Mouse (Mus musculus): ENCODE results near the gene Fcho1. TPM values are rescaled to one million over a fixed set of nuclear protein-coding genes. Genes with fewer than 3 reads are reported as not detected.
"Not testable (repeated sequence)": the region's sequence is repeated elsewhere in the genome, so short reads cannot be mapped to it uniquely, and the experiment has no call there.

Fcho1 gene
- polyA plus RNA-seq, 1 experiment from 2014 or later, result 1.6 TPM

- H3K27ac ChIP-seq (ENCODE audit: poor library complexity, severe bottlenecking), result no peak overlapping the region
- H3K4me1 ChIP-seq (replicated peaks), result peaks cover 7% of the 10 kb centered on the region
- no peaks in the 10 kb centered on the region for H3K9me3 ChIP-seq (replicated peaks)
- H3K36me3 ChIP-seq, result no peaks in the 10 kb centered on the region
- H3K27me3 ChIP-seq (replicated peaks), result peaks cover 13% of the 10 kb centered on the region
- peak overlapping the region; percentile 11; the same call in 1 of the 2 replicates for H3K4me3 ChIP-seq
- H3K9ac ChIP-seq, result no peak overlapping the region
- 0 out of 2 replicates have a peak, but pooled peaks have one; percentile 13 for ATAC-seq (ENCODE audit: insufficient number of reproducible peaks, low FRiP score)
- peak overlapping the region; percentile 53 for H3K4me2 ChIP-seq
- WGBS, result 32% methylated on average over 3 of the region's 3 CpGs
These were observed 15.7 kb upstream of the Fcho1 start for GRCm38 (mm10) chr8:71741226-71741625.

- H3K9me3 ChIP-seq (replicated peaks); H3K4me2 ChIP-seq; ATAC-seq (ENCODE audit: insufficient number of reproducible peaks, low FRiP score); H3K36me3 ChIP-seq; H3K4me1 ChIP-seq (replicated peaks); H3K27ac ChIP-seq (ENCODE audit: poor library complexity, severe bottlenecking); H3K9ac ChIP-seq; H3K4me3 ChIP-seq: not testable (repeated sequence)
- H3K27me3 ChIP-seq (replicated peaks), result peaks cover 13% of the 10 kb centered on the region
These were observed 12.8 kb upstream of the Fcho1 start for GRCm38 (mm10) chr8:71738316-71738715.

- ATAC-seq (ENCODE audit: insufficient number of reproducible peaks, low FRiP score), result no peak
- Histone ChIP-seq H3K36me3 (no peaks in the 10 kb centered on the region), H3K4me2 (no peak overlapping the region), H3K9ac (no peak overlapping the region), H3K27me3 (replicated peaks) (peaks cover 34% of the 10 kb centered on the region), H3K4me1 (replicated peaks) (peaks cover 16% of the 10 kb centered on the region), H3K27ac (ENCODE audit: poor library complexity, severe bottlenecking) (no peak overlapping the region), H3K9me3 (replicated peaks) (no peaks in the 10 kb centered on the region), H3K4me3 (no peak overlapping the region)
- WGBS, result 42% methylated on average over 3 of the region's 3 CpGs
These were observed 6.2 kb upstream of the Fcho1 start for GRCm38 (mm10) chr8:71731652-71732230.

GRCm38 (mm10) chr8:71728826-71729620 lies 3.5 kb upstream of the Fcho1 start:
- ATAC-seq (ENCODE audit: insufficient number of reproducible peaks, low FRiP score), result no peak
- Histone ChIP-seq H3K4me2 (peak overlapping the region; percentile 72), H3K9ac (0 out of 2 replicates have a peak overlapping the region, but pooled peaks have one; percentile 57), H3K9me3 (replicated peaks) (no peaks in the 10 kb centered on the region), H3K27ac (ENCODE audit: poor library complexity, severe bottlenecking) (no peak overlapping the region), H3K27me3 (replicated peaks) (peaks cover 61% of the 10 kb centered on the region), H3K4me3 (peak overlapping the region; percentile 34), H3K4me1 (replicated peaks) (peaks cover 24% of the 10 kb centered on the region), H3K36me3 (no peaks in the 10 kb centered on the region)
- 14% methylated on average over 14 of the region's 16 CpGs for WGBS

- Histone ChIP-seq H3K4me1 (replicated peaks) (peaks cover 24% of the 10 kb centered on the region), H3K4me3 (peak overlapping the region; percentile 34), H3K27me3 (replicated peaks) (peaks cover 67% of the 10 kb centered on the region), H3K27ac (ENCODE audit: poor library complexity, severe bottlenecking) (no peak overlapping the region), H3K4me2 (peak overlapping the region; percentile 72), H3K9me3 (replicated peaks) (no peaks in the 10 kb centered on the region), H3K9ac (0 out of 2 replicates have a peak overlapping the region, but pooled peaks have one; percentile 57), H3K36me3 (no peaks in the 10 kb centered on the region)
- 5% methylated on average over 20 of the region's 21 CpGs for WGBS
- no peak for ATAC-seq (ENCODE audit: insufficient number of reproducible peaks, low FRiP score)
These were observed 2.8 kb upstream of the Fcho1 start for GRCm38 (mm10) chr8:71728240-71728785.

- no peak overlapping the region for H3K27ac ChIP-seq (ENCODE audit: poor library complexity, severe bottlenecking)
- peaks cover 95% of the 10 kb centered on the region for H3K27me3 ChIP-seq (replicated peaks)
- WGBS, result 63% methylated on average over 4 of the region's 4 CpGs
- peaks cover 23% of the 10 kb centered on the region for H3K4me1 ChIP-seq (replicated peaks)
- no peaks in the 10 kb centered on the region for H3K36me3 ChIP-seq
- H3K4me2 ChIP-seq, result no peak overlapping the region
- no peak for ATAC-seq (ENCODE audit: insufficient number of reproducible peaks, low FRiP score)
- no peak overlapping the region for H3K4me3 ChIP-seq
- no peaks in the 10 kb centered on the region for H3K9me3 ChIP-seq (replicated peaks)
- no peak overlapping the region for H3K9ac ChIP-seq
These were observed 1.1 kb downstream of the Fcho1 start for GRCm38 (mm10) chr8:71724389-71724788.

GRCm38 (mm10) chr8:71723047-71723551 lies 2.4 kb downstream of the Fcho1 start:
- peaks cover 10% of the 10 kb centered on the region for H3K4me1 ChIP-seq (replicated peaks)
- ATAC-seq (ENCODE audit: insufficient number of reproducible peaks, low FRiP score), result no peak
- WGBS, result 52% methylated on average over 14 of the region's 14 CpGs
- H3K4me2 ChIP-seq, result no peak overlapping the region
- H3K27ac ChIP-seq (ENCODE audit: poor library complexity, severe bottlenecking), result no peak overlapping the region
- H3K36me3 ChIP-seq, result no peaks in the 10 kb centered on the region
- H3K27me3 ChIP-seq (replicated peaks), result peaks cover 98% of the 10 kb centered on the region
- H3K4me3 ChIP-seq, result no peak overlapping the region
- no peak overlapping the region for H3K9ac ChIP-seq
- H3K9me3 ChIP-seq (replicated peaks), result no peaks in the 10 kb centered on the region

- no peak for ATAC-seq (ENCODE audit: insufficient number of reproducible peaks, low FRiP score)
- Histone ChIP-seq H3K27ac (ENCODE audit: poor library complexity, severe bottlenecking) (no peak overlapping the region), H3K27me3 (replicated peaks) (peaks cover 83% of the 10 kb centered on the region), H3K36me3 (no peaks in the 10 kb centered on the region), H3K9me3 (replicated peaks) (no peaks in the 10 kb centered on the region), H3K4me1 (replicated peaks) (peaks cover 1% of the 10 kb centered on the region), H3K4me2 (no peak overlapping the region), H3K4me3 (no peak overlapping the region), H3K9ac (no peak overlapping the region)
- 40% methylated on average over 7 of the region's 7 CpGs for WGBS
These were observed 5.5 kb downstream of the Fcho1 start for GRCm38 (mm10) chr8:71719928-71720457.

GRCm38 (mm10) chr8:71719218-71719617 lies 6.3 kb downstream of the Fcho1 start:
- Histone ChIP-seq H3K9ac (no peak overlapping the region), H3K4me2 (no peak overlapping the region), H3K4me3 (no peak overlapping the region), H3K27me3 (replicated peaks) (peaks cover 82% of the 10 kb centered on the region), H3K4me1 (replicated peaks) (no peaks in the 10 kb centered on the region), H3K36me3 (no peaks in the 10 kb centered on the region), H3K9me3 (replicated peaks) (no peaks in the 10 kb centered on the region), H3K27ac (ENCODE audit: poor library complexity, severe bottlenecking) (no peak overlapping the region)
- ATAC-seq (ENCODE audit: insufficient number of reproducible peaks, low FRiP score), result no peak
- 49% methylated on average over 4 of the region's 4 CpGs for WGBS

GRCm38 (mm10) chr8:71718252-71718651 lies 7.3 kb downstream of the Fcho1 start:
- no peaks in the 10 kb centered on the region for H3K4me1 ChIP-seq (replicated peaks)
- ATAC-seq (ENCODE audit: insufficient number of reproducible peaks, low FRiP score), result no peak
- H3K4me3 ChIP-seq, result no peak overlapping the region
- peaks cover 79% of the 10 kb centered on the region for H3K27me3 ChIP-seq (replicated peaks)
- no peak overlapping the region for H3K4me2 ChIP-seq
- no peak overlapping the region for H3K9ac ChIP-seq
- no peaks in the 10 kb centered on the region for H3K9me3 ChIP-seq (replicated peaks)
- no peaks in the 10 kb centered on the region for H3K36me3 ChIP-seq
- 31% methylated on average over 3 of the region's 3 CpGs for WGBS
- no peak overlapping the region for H3K27ac ChIP-seq (ENCODE audit: poor library complexity, severe bottlenecking)

GRCm38 (mm10) chr8:71717096-71717495 lies 8.4 kb downstream of the Fcho1 start:
- Histone ChIP-seq H3K27me3 (replicated peaks) (peaks cover 77% of the 10 kb centered on the region), H3K36me3 (no peaks in the 10 kb centered on the region), H3K4me1 (replicated peaks) (no peaks in the 10 kb centered on the region), H3K4me3 (no peak overlapping the region), H3K9me3 (replicated peaks) (no peaks in the 10 kb centered on the region), H3K4me2 (no peak overlapping the region), H3K9ac (no peak overlapping the region), H3K27ac (ENCODE audit: poor library complexity, severe bottlenecking) (no peak overlapping the region)
- 73% methylated on average over 12 of the region's 12 CpGs for WGBS
- ATAC-seq (ENCODE audit: insufficient number of reproducible peaks, low FRiP score), result no peak

Data from heart, embryonic 12.5 days (tissue).